Comparison of ENCODE assay signal across 10 mouse cellular contexts in the genomic region with DNA sequence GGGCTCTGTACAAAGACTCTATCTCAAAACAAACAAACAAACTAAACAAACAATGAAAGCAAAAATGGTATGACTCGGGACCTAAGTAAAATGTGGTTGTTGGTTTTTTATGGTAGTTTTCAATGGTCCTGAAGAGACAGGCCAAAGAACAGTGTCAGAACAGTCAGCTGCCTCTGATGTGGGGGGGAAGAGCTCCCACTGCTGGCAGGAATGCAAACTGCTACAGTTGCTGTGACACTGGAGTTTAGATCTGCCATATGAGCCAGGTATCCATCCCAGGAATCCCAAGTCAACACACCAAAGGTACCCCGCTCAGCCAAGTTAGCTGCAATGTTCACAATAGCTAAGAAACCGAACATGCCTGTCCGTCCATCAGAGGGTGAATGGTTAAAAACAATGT. TPM values are rescaled to one million over a fixed set of nuclear protein-coding genes. Genes with fewer than 3 reads are reported as not detected.
DNase-seq lines count a peak whose midpoint lies in the region; ATAC-seq and TF ChIP-seq lines count a peak whose summit lies in the region.
"Had no signal": no experiment of that assay in that cellular context is flagged by ENCODE, and none has a peak within 500 bp of the region (broad histone marks: within the 10 kb centered on the region; RNA-seq: fewer than 3 reads in every experiment).

No protein-coding gene starts in this region.

- no peak for TF ChIP-seq POLR2A in MEL (IDR thresholded peaks at IDR 0.05; ENCODE audit: control insufficient read depth in 1 of 2, insufficient read depth in 1 of 2, low read depth in 1 of 2, low read length in 2 of 2, poor library complexity in 1 of 2)

- peak; percentile 98 for DNase-seq in midbrain, embryonic 11.5 days (ENCODE audit: low spot score, missing footprints)
- peak; percentile 70 for DNase-seq in MEL (ENCODE audit: low read depth, low spot score)
- peak; percentile 66 to 78 for DNase-seq in cerebellum, adult 18-20 months
- DNase-seq in gastrocnemius, postnatal 10 days = peak; percentile 52
- peak; percentile 45 for DNase-seq in layer of hippocampus, adult 11-12 months (ENCODE audit: low spot score)
- peak; percentile 66 for DNase-seq in lung, postnatal 10 days
- peak; percentile 31 for DNase-seq in telencephalon, adult 2 months (ENCODE audit: low read depth, low spot score)

- no peak overlapping the region for H3K4me2 ChIP-seq in midbrain, embryonic 11.5 days
- no peak overlapping the region for H3K4me2 ChIP-seq in midbrain, embryonic 16.5 days (ENCODE audit: low read length)

- no peaks in the 10 kb centered on the region for H3K4me1 ChIP-seq in midbrain, embryonic 11.5 days (ENCODE audit: control insufficient read depth, insufficient read depth, low read length)
- H3K4me1 ChIP-seq in midbrain, embryonic 16.5 days (ENCODE audit: control insufficient read depth, insufficient read depth, low read length) = no peaks in the 10 kb centered on the region
- H3K4me1 ChIP-seq in MEL (ENCODE audit: control insufficient read depth in 1 of 2, insufficient read depth in 2 of 2, low read length in 2 of 2) = no peaks in the 10 kb centered on the region

- WGBS in midbrain, embryonic 11.5 days = 73% methylated on average over 4 of the region's 4 CpGs
- WGBS in midbrain, embryonic 16.5 days = 65% methylated on average over 4 of the region's 4 CpGs

- no peak overlapping the region for H3K4me3 ChIP-seq in midbrain, embryonic 11.5 days (ENCODE audit: low read depth, low read length)
- no peak overlapping the region for H3K4me3 ChIP-seq in midbrain, embryonic 16.5 days (ENCODE audit: low read depth, low read length)
- no peak overlapping the region for H3K4me3 ChIP-seq in MEL (ENCODE audit: control insufficient read depth in 1 of 2, insufficient read depth in 1 of 2, low read depth in 2 of 2, low read length in 2 of 2)
- H3K4me3 ChIP-seq: myocyte had no signal

- peak; percentile 80 for TF ChIP-seq RAD21 in MEL (IDR thresholded peaks at IDR 0.05; ENCODE audit: low read depth, low read length)

- no peaks in the 10 kb centered on the region for H3K79me2 ChIP-seq in MEL (ENCODE audit: control insufficient read depth, insufficient read depth, low read length, poor library complexity)

- H3K27me3 ChIP-seq in midbrain, embryonic 11.5 days (ENCODE audit: control insufficient read depth, insufficient read depth, low read length) = no peaks in the 10 kb centered on the region
- H3K27me3 ChIP-seq in midbrain, embryonic 16.5 days (ENCODE audit: control insufficient read depth, insufficient read depth, low read depth, low read length) = no peaks in the 10 kb centered on the region
- no peaks in the 10 kb centered on the region for H3K27me3 ChIP-seq in MEL (ENCODE audit: control insufficient read depth in 1 of 2, insufficient read depth in 2 of 2, low read length in 2 of 2)

- peak; percentile 90 to 100 (median 91) for TF ChIP-seq CTCF in MEL (IDR thresholded peaks at IDR 0.05 in 2 of 3, conservative IDR thresholded peaks at IDR 0.05 in 1 of 3; ENCODE audit: control insufficient read depth in 1 of 3, insufficient read depth in 1 of 3, low read depth in 2 of 3, low read length in 3 of 3, poor library complexity in 1 of 3, severe bottlenecking in 1 of 3)

- ATAC-seq in midbrain, embryonic 11.5 days (ENCODE audit: low FRiP score) = no peak; the same call in 1 of the 2 replicates
- ATAC-seq in midbrain, embryonic 16.5 days = no peak

- H3K9me3 ChIP-seq in midbrain, embryonic 11.5 days (ENCODE audit: control insufficient read depth, low read length) = no peaks in the 10 kb centered on the region
- H3K9me3 ChIP-seq in midbrain, embryonic 16.5 days (replicated peaks; ENCODE audit: control insufficient read depth, low read length, poor library complexity, severe bottlenecking) = no peaks in the 10 kb centered on the region
- no peaks in the 10 kb centered on the region for H3K9me3 ChIP-seq in MEL (replicated peaks; ENCODE audit: insufficient read depth, low read length)

- TF ChIP-seq EP300 in MEL (IDR thresholded peaks at IDR 0.05; ENCODE audit: low read depth in 1 of 2, low read length in 2 of 2) = no peak

- H3K9ac ChIP-seq in midbrain, embryonic 11.5 days (ENCODE audit: low read length) = no peak overlapping the region
- H3K9ac ChIP-seq in midbrain, embryonic 16.5 days (ENCODE audit: low read depth, low read length) = no peak overlapping the region
- H3K9ac ChIP-seq in MEL (ENCODE audit: control insufficient read depth, low read depth, low read length, poor library complexity, severe bottlenecking) = no peak overlapping the region

- H3K27ac ChIP-seq in midbrain, embryonic 11.5 days (ENCODE audit: low read depth, low read length) = no peak overlapping the region
- no peak overlapping the region for H3K27ac ChIP-seq in midbrain, embryonic 16.5 days (ENCODE audit: low read length)
- H3K27ac ChIP-seq in MEL (ENCODE audit: control insufficient read depth, low read depth, low read length) = no peak overlapping the region

- H3K36me3 ChIP-seq in midbrain, embryonic 11.5 days (ENCODE audit: control insufficient read depth, insufficient read depth, low read length) = peaks cover 15% of the 10 kb centered on the region
- peaks cover 45% of the 10 kb centered on the region for H3K36me3 ChIP-seq in midbrain, embryonic 16.5 days (ENCODE audit: control insufficient read depth, insufficient read depth, low read length)
- peaks cover 0 to 11% of the 10 kb centered on the region in 2 experiments; a peak in 2 of 4 replicates for H3K36me3 ChIP-seq in MEL (ENCODE audit: control insufficient read depth in 1 of 2, insufficient read depth in 2 of 2, low read length in 2 of 2)

TF ChIP-seq in MEL, 35 proteins besides CTCF, POLR2A, EP300 and RAD21:
- no peak for TF ChIP-seq USF2 (IDR thresholded peaks at IDR 0.05; ENCODE audit: borderline replicate concordance in 1 of 2, insufficient read depth in 1 of 2, low read depth in 1 of 2, low read length in 2 of 2)
- no peak for TF ChIP-seq MYC (IDR thresholded peaks at IDR 0.05; ENCODE audit: low read depth, low read length)
- no peak for TF ChIP-seq GABPA (IDR thresholded peaks at IDR 0.05; ENCODE audit: low read depth, low read length)
- TF ChIP-seq ZC3H11A (IDR thresholded peaks at IDR 0.05; ENCODE audit: low read depth, low read length) = peak; percentile 63
- TF ChIP-seq NRF1 (IDR thresholded peaks at IDR 0.05; ENCODE audit: insufficient read depth, low read depth, low read length, poor library complexity, severe bottlenecking) = no peak
- TF ChIP-seq SMC3 (IDR thresholded peaks at IDR 0.05; ENCODE audit: low read depth, low read length) = peak; percentile 75
- TF ChIP-seq CHD2 (IDR thresholded peaks at IDR 0.05; ENCODE audit: low read length) = no peak
- TF ChIP-seq POLR2AphosphoS5 (IDR thresholded peaks at IDR 0.05; ENCODE audit: borderline replicate concordance, low read depth, low read length) = no peak

RNA-seq across cellular contexts. Expression of gene Saa2, which starts 19.1 kb away (rescaled TPM):
- not detected in 2 replicates for polyA plus RNA-seq in midbrain, embryonic 11.5 days (2014; fragmentation: Nextera tagmentation; extraction: Ambion mirVana)
- not detected in 2 replicates for polyA plus RNA-seq in midbrain, embryonic 16.5 days (2015; fragmentation: Nextera tagmentation; extraction: Ambion mirVana)
- total RNA-seq in MEL (2012; rRNA removed) = not detected in 2 replicates
- polyA plus RNA-seq in MEL (2012; ENCODE audit: insufficient read depth in 1 of 2, insufficient read length in 2 of 2, low read depth in 1 of 2, low replicate concordance in 2 of 2, missing spikeins in 1 of 2) = not detected
- total RNA-seq in gastrocnemius, postnatal 10 days (2021) = not detected
- total RNA-seq: gastrocnemius, adult 8-10 months had no signal
- polyA plus RNA-seq: myocyte had no signal

RNA-seq across cellular contexts. Expression of gene Hps5, which starts 25.2 kb away (rescaled TPM):
- 16.3 and 17.9 TPM in 2 replicates for polyA plus RNA-seq in midbrain, embryonic 11.5 days (2014; fragmentation: Nextera tagmentation; extraction: Ambion mirVana)
- 11.1 and 14.0 TPM in 2 replicates for polyA plus RNA-seq in midbrain, embryonic 16.5 days (2015; fragmentation: Nextera tagmentation; extraction: Ambion mirVana)
- total RNA-seq in MEL (2012; rRNA removed) = 15.5 and 19.3 TPM in 2 replicates
- polyA plus RNA-seq in MEL (2012; ENCODE audit: insufficient read depth in 1 of 2, insufficient read length in 2 of 2, low read depth in 1 of 2, low replicate concordance in 2 of 2, missing spikeins in 1 of 2) = 10 to 100 TPM in 1 of 2 experiments, not detected in 1; 20.2 TPM
- total RNA-seq in gastrocnemius, postnatal 10 days (2021) = 10 to 100 TPM; 12.1 to 16.0 TPM

RNA-seq across cellular contexts. Expression of gene Gtf2h1, which starts 25.2 kb away (rescaled TPM):
- polyA plus RNA-seq in midbrain, embryonic 11.5 days (2014; fragmentation: Nextera tagmentation; extraction: Ambion mirVana) = 58.0 and 62.4 TPM in 2 replicates
- 40.9 and 46.8 TPM in 2 replicates for polyA plus RNA-seq in midbrain, embryonic 16.5 days (2015; fragmentation: Nextera tagmentation; extraction: Ambion mirVana)
- 122 and 142 TPM in 2 replicates for total RNA-seq in MEL (2012; rRNA removed)
- 100 to 1,000 TPM in 1 of 2 experiments, not detected in 1; 105 TPM for polyA plus RNA-seq in MEL (2012; ENCODE audit: insufficient read depth in 1 of 2, insufficient read length in 2 of 2, low read depth in 1 of 2, low replicate concordance in 2 of 2, missing spikeins in 1 of 2)
- total RNA-seq in gastrocnemius, postnatal 10 days (2021) = 10 to 100 TPM; 18.3 to 23.4 TPM

RNA-seq across cellular contexts. Expression of gene Saa1, which starts 27.9 kb away (rescaled TPM):
- not detected in 2 replicates for polyA plus RNA-seq in midbrain, embryonic 11.5 days (2014; fragmentation: Nextera tagmentation; extraction: Ambion mirVana)
- 0.23 TPM in 1 of 2 replicates, not detected in the other for polyA plus RNA-seq in midbrain, embryonic 16.5 days (2015; fragmentation: Nextera tagmentation; extraction: Ambion mirVana)
- total RNA-seq in MEL (2012; rRNA removed) = not detected in 2 replicates
- polyA plus RNA-seq in MEL (2012; ENCODE audit: insufficient read depth in 1 of 2, insufficient read length in 2 of 2, low read depth in 1 of 2, low replicate concordance in 2 of 2, missing spikeins in 1 of 2) = not detected
- under 1 TPM in 1 of 2 experiments, not detected in 1; 0.70 TPM for total RNA-seq in gastrocnemius, postnatal 10 days (2021)
- total RNA-seq: gastrocnemius, adult 8-10 months had no signal
- polyA plus RNA-seq: myocyte had no signal

RNA-seq across cellular contexts. Expression of gene Saa4, which starts 38.3 kb away (rescaled TPM):
- not detected in 2 replicates for polyA plus RNA-seq in midbrain, embryonic 11.5 days (2014; fragmentation: Nextera tagmentation; extraction: Ambion mirVana)
- polyA plus RNA-seq in midbrain, embryonic 16.5 days (2015; fragmentation: Nextera tagmentation; extraction: Ambion mirVana) = not detected in 2 replicates
- not detected in 2 replicates for total RNA-seq in MEL (2012; rRNA removed)
- not detected for polyA plus RNA-seq in MEL (2012; ENCODE audit: insufficient read depth in 1 of 2, insufficient read length in 2 of 2, low read depth in 1 of 2, low replicate concordance in 2 of 2, missing spikeins in 1 of 2)
- total RNA-seq in gastrocnemius, postnatal 10 days (2021) = not detected
- total RNA-seq: gastrocnemius, adult 8-10 months had no signal
- polyA plus RNA-seq: myocyte had no signal

Comparison
In these comparisons a context has a peak if more than half of its experiments do, and no peak if none do; other contexts are left out.
1. DNase-seq: peak in every context shown above with its lines; median percentile 98 in midbrain, embryonic 11.5 days; 72 in cerebellum, adult 18-20 months; 70 in MEL; 66 in lung, postnatal 10 days; 52 in gastrocnemius, postnatal 10 days; 45 in layer of hippocampus, adult 11-12 months; 31 in telencephalon, adult 2 months.